ENCODE assay signal across 23 mouse cellular contexts in the genomic region with DNA sequence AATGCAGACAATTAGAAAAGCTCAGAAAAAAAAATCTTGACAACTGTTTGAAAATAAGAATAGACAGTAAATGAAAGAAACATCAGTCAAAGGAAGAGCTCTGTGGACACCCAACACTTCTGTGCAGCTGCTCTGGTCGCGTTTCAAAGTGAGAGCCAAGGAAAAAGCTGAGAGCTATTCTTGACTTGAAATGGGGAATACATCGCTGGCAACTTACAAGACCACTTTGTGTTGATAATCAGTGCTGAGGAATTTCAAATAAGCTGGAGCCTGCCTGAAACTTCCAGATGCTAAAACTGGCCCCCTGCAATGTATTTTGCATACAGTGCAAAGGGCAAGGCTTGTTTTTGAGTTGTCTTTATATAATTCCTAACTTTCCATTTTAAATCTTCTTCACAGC.
DNase-seq lines count a peak whose midpoint lies in the region; ATAC-seq and TF ChIP-seq lines count a peak whose summit lies in the region.
"Had no signal": no experiment of that assay in that cellular context is flagged by ENCODE, and none has a peak within 500 bp of the region (broad histone marks: within the 10 kb centered on the region; RNA-seq: fewer than 3 reads in every experiment).

No protein-coding gene starts in this region.

- no peak overlapping the region for H3K27ac ChIP-seq in heart, embryonic 10.5 days
- H3K27ac ChIP-seq in lung, embryonic 16.5 days (ENCODE audit: low read length) = no peak overlapping the region
- H3K27ac ChIP-seq: embryonic facial prominence, embryonic 12.5 days; forebrain, embryonic 12.5 days; forebrain, embryonic 15.5 days; heart, embryonic 15.5 days; hindbrain, embryonic 14.5 days; hindbrain, postnatal 0 days had no signal

- DNase-seq in heart, postnatal 10 days = peak; percentile 7 to 15
- DNase-seq in heart, embryonic 10.5 days (ENCODE audit: low spot score) = no peak
- DNase-seq in lung, adult 2 months = no peak
- DNase-seq in brain, adult 2 months (ENCODE audit: low read depth, low spot score) = peak; percentile 3
- DNase-seq: adrenal gland, adult 2 months; adrenal gland, postnatal 14 days; cerebellum, adult 18-20 months; cerebellum, adult 9-10 months; cerebellum, postnatal 14 days; heart, adult 11 months; heart, postnatal 4 days had no signal

- H3K4me3 ChIP-seq in heart, embryonic 10.5 days = no peak overlapping the region
- no peak overlapping the region for H3K4me3 ChIP-seq in lung, embryonic 16.5 days (ENCODE audit: low read length)
- H3K4me3 ChIP-seq in lung, adult 2 months (replicated peaks; ENCODE audit: extremely low read depth, low read depth, low read length) = no peak overlapping the region
- H3K4me3 ChIP-seq in myocyte = no peak overlapping the region
- H3K4me3 ChIP-seq: embryonic facial prominence, embryonic 12.5 days; erythroblast, embryonic 14.5 days; forebrain, embryonic 12.5 days; forebrain, embryonic 15.5 days; heart, embryonic 12.5 days; heart, embryonic 15.5 days had no signal

- no peaks in the 10 kb centered on the region for H3K79me2 ChIP-seq in myocyte (ENCODE audit: control insufficient read depth, insufficient read depth)

- no peak for TF ChIP-seq POLR2A in lung, adult 2 months (IDR thresholded peaks at IDR 0.05; ENCODE audit: borderline replicate concordance, extremely low read depth, low read depth, low read length)
- TF ChIP-seq POLR2A in myocyte (IDR thresholded peaks at IDR 0.05; ENCODE audit: insufficient read length, low read depth) = no peak

- peak; percentile 65 for ATAC-seq in lung, embryonic 16.5 days (ENCODE audit: low read depth)
- ATAC-seq: CD4-positive, CD25-positive, alpha-beta regulatory T cell, adult 4 months; forebrain, embryonic 15.5 days; hindbrain, postnatal 0 days; inflammation-experienced regulatory T-cells, adult 6 months had no signal

- H3K4me2 ChIP-seq in lung, embryonic 16.5 days (ENCODE audit: low read depth, low read length) = no peak overlapping the region
- peak overlapping the region; percentile 25 for H3K4me2 ChIP-seq in myocyte (ENCODE audit: low read depth)
- H3K4me2 ChIP-seq: embryonic facial prominence, embryonic 12.5 days; forebrain, embryonic 12.5 days; forebrain, embryonic 15.5 days; heart, embryonic 12.5 days; heart, embryonic 15.5 days; hindbrain, embryonic 14.5 days had no signal

- H3K36me3 ChIP-seq in heart, embryonic 10.5 days = no peaks in the 10 kb centered on the region
- no peaks in the 10 kb centered on the region for H3K36me3 ChIP-seq in lung, embryonic 16.5 days (ENCODE audit: control insufficient read depth, insufficient read depth, low read length)
- no peaks in the 10 kb centered on the region for H3K36me3 ChIP-seq in myocyte (ENCODE audit: control insufficient read depth, insufficient read depth)
- H3K36me3 ChIP-seq: embryonic facial prominence, embryonic 12.5 days; forebrain, embryonic 12.5 days; forebrain, embryonic 15.5 days; heart, embryonic 12.5 days; heart, embryonic 15.5 days had no signal

- H3K27me3 ChIP-seq in heart, embryonic 10.5 days (ENCODE audit: insufficient read depth, poor library complexity, severe bottlenecking) = no peaks in the 10 kb centered on the region
- H3K27me3 ChIP-seq in lung, embryonic 16.5 days (ENCODE audit: control insufficient read depth, insufficient read depth, low read depth, low read length) = no peaks in the 10 kb centered on the region
- no peaks in the 10 kb centered on the region for H3K27me3 ChIP-seq in myocyte (ENCODE audit: control insufficient read depth, insufficient read depth, insufficient read length)
- H3K27me3 ChIP-seq: embryonic facial prominence, embryonic 12.5 days; forebrain, embryonic 12.5 days; forebrain, embryonic 15.5 days; heart, embryonic 12.5 days; heart, embryonic 15.5 days had no signal

- WGBS in heart, embryonic 10.5 days = 22% methylated on average over 3 of the region's 3 CpGs
- 18% methylated on average over 3 of the region's 3 CpGs for WGBS in lung, embryonic 16.5 days
- 37% methylated on average over 3 of the region's 3 CpGs for WGBS in lung, adult 2 months

- no peak overlapping the region for H3K9ac ChIP-seq in lung, embryonic 16.5 days (ENCODE audit: low read length)
- H3K9ac ChIP-seq: embryonic facial prominence, embryonic 12.5 days; forebrain, embryonic 12.5 days; forebrain, embryonic 15.5 days; heart, embryonic 12.5 days; heart, embryonic 15.5 days; hindbrain, embryonic 14.5 days had no signal

- TF ChIP-seq CTCF in lung, adult 2 months (IDR thresholded peaks at IDR 0.05; ENCODE audit: insufficient read depth, low read length) = no peak

- H3K4me1 ChIP-seq in heart, embryonic 10.5 days = no peaks in the 10 kb centered on the region
- no peaks in the 10 kb centered on the region for H3K4me1 ChIP-seq in lung, embryonic 16.5 days (replicated peaks; ENCODE audit: control insufficient read depth, insufficient read depth, low read length)
- H3K4me1 ChIP-seq in lung, adult 2 months (ENCODE audit: control insufficient read depth, insufficient read depth, low read length) = no peaks in the 10 kb centered on the region
- H3K4me1 ChIP-seq: embryonic facial prominence, embryonic 12.5 days; forebrain, embryonic 12.5 days; forebrain, embryonic 15.5 days; heart, embryonic 12.5 days; heart, embryonic 15.5 days had no signal

- H3ac ChIP-seq in myocyte (ENCODE audit: control insufficient read depth, insufficient read length) = no peak overlapping the region

- no peaks in the 10 kb centered on the region for H3K9me3 ChIP-seq in heart, embryonic 10.5 days
- no peaks in the 10 kb centered on the region for H3K9me3 ChIP-seq in lung, embryonic 16.5 days (ENCODE audit: control insufficient read depth, low read length)
- H3K9me3 ChIP-seq: embryonic facial prominence, embryonic 12.5 days; forebrain, embryonic 12.5 days; forebrain, embryonic 15.5 days; heart, embryonic 15.5 days had no signal

- intact Hi-C loops in heart, postnatal 10 days (cut with DNase I) = no loop called here

TF ChIP-seq in myocyte, 11 proteins besides CTCF, POLR2A, EP300 and RAD21:
- TF ChIP-seq MYOD1 (IDR thresholded peaks at IDR 0.05; ENCODE audit: control insufficient read depth in 1 of 3, insufficient read length in 2 of 3, low read depth in 2 of 3) (peak in 2 of 3 experiments; percentile 17 to 53), E2F4 (IDR thresholded peaks at IDR 0.05; ENCODE audit: insufficient read depth) (no peak), CEBPB (IDR thresholded peaks at IDR 0.05; ENCODE audit: insufficient read depth, poor library complexity, severe bottlenecking) (no peak), MYOG (IDR thresholded peaks at IDR 0.05; ENCODE audit: control insufficient read depth in 1 of 3, insufficient read depth in 1 of 3, insufficient read length in 2 of 3, low read depth in 2 of 3) (peak in 2 of 3 experiments; percentile 20 to 73), USF1 (IDR thresholded peaks at IDR 0.05; ENCODE audit: low read depth) (no peak), TCF12 (IDR thresholded peaks at IDR 0.05; ENCODE audit: insufficient read depth, poor library complexity, severe bottlenecking) (no peak)

Comparison
In these comparisons a context has a peak if more than half of its experiments do, and no peak if none do; other contexts are left out.
1. DNase-seq: peak in heart, postnatal 10 days (2 of 2) and brain, adult 2 months (single experiment); none in heart, embryonic 10.5 days (single experiment) and lung, adult 2 months (single experiment).